Mouse (Mus musculus) stomach, postnatal 0 days (tissue): ENCODE results near the gene Tars.

Experiments used
- CTCF ChIP-seq: IDR thresholded peaks from 2 replicates; pipeline ENCODE4 v1.5.1; 2016; ENCODE audit warnings: antibody characterized with exemption, low read depth, mild to moderate bottlenecking, moderate library complexity
- EP300 ChIP-seq: optimal IDR thresholded peaks from 2 replicates; pipeline ENCODE3; 2016; ENCODE audit warnings: antibody characterized with exemption

- no peak for TF ChIP-seq EP300
- TF ChIP-seq CTCF, result peak; percentile 81
Measured at GRCm38 (mm10) chr15:11408155-11408826, 8.8 kb upstream of the Tars start.
